Mouse (Mus musculus) liver, embryonic 14.5 days (tissue): ENCODE data around the gene Aip. TPM values are rescaled to one million over a fixed set of nuclear protein-coding genes. Genes with fewer than 3 reads are reported as not detected.

ENCODE experiments used
- ATAC-seq: fragments of 200-750 bp; cut with Nextera tagmentation; 2 replicates; pipeline ENCODE4 v1.8.0; 2017; ENCODE audit warnings: moderate number of reproducible peaks, mild to moderate bottlenecking, moderate library complexity; ENCODE audit not compliant: insufficient read depth
- DNase-seq, 3 experiments: peaks; one replicate each; pipeline ENCODE4 v3.0.0-alpha.2; 2012 to 2013; ENCODE audit warnings: low read depth in 3 of 3, low spot score in 3 of 3
- H3K27ac ChIP-seq: fragments of 300-500 bp; sonication (generic); 2 replicates; pipeline ENCODE4 v1.5.1; 2014; ENCODE audit warnings: moderate library complexity, mild to moderate bottlenecking, control low read depth, inconsistent platforms
- H3K27me3 ChIP-seq: fragments of 300-500 bp; sonication (generic); 2 replicates; pipeline ENCODE4 v1.6.1; 2014; ENCODE audit warnings: mild to moderate bottlenecking, low read length, moderate library complexity; ENCODE audit not compliant: control insufficient read depth, insufficient read depth
- H3K36me3 ChIP-seq: fragments of 300-500 bp; sonication (generic); replicated peaks from 2 replicates; pipeline ENCODE4 v1.6.1; 2014; ENCODE audit warnings: low read depth; ENCODE audit not compliant: control insufficient read depth, insufficient read depth
- H3K4me1 ChIP-seq, 2 experiments: fragments of 200-500 bp in 1 of 2; fragments of 300-500 bp in 1 of 2; sonication (generic) in 1 of 2; replicated peaks; 2 replicates each; pipeline ENCODE4 v1.6.1; 2012 to 2014; ENCODE audit warnings: antibody characterized with exemption in 1 of 2, inconsistent platforms in 1 of 2, low read length in 1 of 2; ENCODE audit not compliant: control insufficient read depth in 2 of 2, insufficient read depth in 2 of 2
- H3K4me2 ChIP-seq: fragments of 300-500 bp; sonication (generic); 2 replicates; pipeline ENCODE4 v1.6.1; 2014; ENCODE audit warnings: low read depth, mild to moderate bottlenecking, control low read depth, moderate library complexity
- H3K4me3 ChIP-seq, 2 experiments: fragments of 200-500 bp in 1 of 2; fragments of 300-500 bp in 1 of 2; sonication (generic) in 1 of 2; 2 replicates each; pipeline ENCODE4 v1.5.1; 2012 to 2014; ENCODE audit warnings: low read depth in 2 of 2, low read length in 2 of 2, mild to moderate bottlenecking in 2 of 2, control low read depth in 1 of 2, inconsistent platforms in 1 of 2, moderate library complexity in 1 of 2; ENCODE audit not compliant: insufficient read depth in 1 of 2
- H3K9ac ChIP-seq: fragments of 300-500 bp; sonication (generic); replicated peaks from 2 replicates; pipeline ENCODE4 v1.6.1; 2014; ENCODE audit warnings: mild to moderate bottlenecking, control low read depth, moderate library complexity
- H3K9me3 ChIP-seq: fragments of 300-500 bp; sonication (generic); 2 replicates; pipeline ENCODE4 v1.6.1; 2016; ENCODE audit warnings: low read length, mixed read lengths; ENCODE audit not compliant: control insufficient read depth
- CTCF ChIP-seq: IDR thresholded peaks from 2 replicates; pipeline ENCODE4 v1.5.1; 2016; ENCODE audit warnings: antibody characterized with exemption, low read depth, control low read depth
- EP300 ChIP-seq: IDR thresholded peaks from 2 replicates; pipeline ENCODE4 v1.6.1; 2016; ENCODE audit warnings: antibody characterized with exemption, low read depth
- WGBS: fragments of 180-500 bp; shearing (Covaris S2); extraction: QIAGEN DNeasy Blood & Tissue Kit; methylation state at CpG from one replicate; pipeline ENCODE4 v1.1.7; 2014; ENCODE audit not compliant: insufficient replicate concordance; 5-methylcytosine and 5-hydroxymethylcytosine counted together
- polyA plus RNA-seq, 2 experiments: library from polyadenylated mRNA; depleted of rRNA in 1 of 2; stranded (reverse) in 1 of 2; unstranded in 1 of 2; fragments of >200 nt; fragmentation: Nextera tagmentation in 1 of 2; extraction: Ambion mirVana in 1 of 2; gene quantifications; 2 replicates each; pipeline versions ENCODE4 v1.2.1 to v1.2.3; 2012 to 2014

Gene Aip
- polyA plus RNA-seq, 2 experiments, result 29.4 to 33.2 TPM

DNA sequence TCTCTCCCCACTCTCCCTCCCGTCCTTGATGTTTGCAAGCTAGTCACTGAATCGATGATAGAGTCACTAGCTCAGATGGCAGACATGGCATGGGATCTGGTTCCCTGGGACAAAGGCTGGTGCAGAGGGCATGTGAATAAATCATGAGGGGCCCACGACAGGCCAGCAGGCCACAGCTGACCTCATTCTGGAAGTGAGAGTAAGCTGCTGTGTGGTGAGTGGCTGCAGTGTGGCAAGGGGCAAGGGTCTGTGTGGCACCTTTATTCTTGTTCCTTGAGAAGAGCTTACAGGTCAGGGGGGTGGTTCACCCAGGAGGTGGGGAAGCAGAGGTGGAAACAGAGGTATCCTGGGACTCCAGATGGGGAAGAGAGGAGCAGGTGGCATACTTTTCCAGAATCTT lies 44.3 kb downstream of the Aip start, which contains the start of gene Cabp2:
Gene Cabp2, plus strand, starts transcription at position 185 of the 400 bp plus-strand sequence.
- Histone ChIP-seq H3K4me3 (no peak within 1 kb of the TSS; a peak in 1 of 4 replicates), H3K36me3 (no peaks in the 10 kb centered on the region), H3K4me2 (peak within 1 kb of the TSS; percentile 56), H3K4me1 (peaks cover 18 to 23% of the 10 kb centered on the region in 2 experiments), H3K9me3 (no peaks in the 10 kb centered on the region), H3K9ac (peak within 1 kb of the TSS; percentile 50), H3K27ac (peak within 1 kb of the TSS; percentile 49), H3K27me3 (no peaks in the 10 kb centered on the region)
- TF ChIP-seq CTCF (no peak), EP300 (no peak)
- DNase-seq (no peak), ATAC-seq (no peak)
- WGBS, result 51% methylated on average over 3 of the region's 3 CpGs

- no peaks in the 10 kb centered on the region for H3K36me3 ChIP-seq
- WGBS, result 38% methylated on average over 8 of the region's 8 CpGs
- DNase-seq, result peak in 1 of 3 experiments; percentile 57
- peak; percentile 90 for ATAC-seq
- H3K4me1 ChIP-seq, result peaks cover 18 to 23% of the 10 kb centered on the region in 2 experiments
- TF ChIP-seq CTCF (peak; percentile 69), EP300 (0 out of 2 replicates have a peak, but pooled peaks have one; percentile 32)
- peak overlapping the region; percentile 49 for H3K27ac ChIP-seq
- peak overlapping the region; percentile 50 for H3K9ac ChIP-seq
- no peaks in the 10 kb centered on the region for H3K9me3 ChIP-seq
- H3K27me3 ChIP-seq, result no peaks in the 10 kb centered on the region
- H3K4me3 ChIP-seq, result no peak overlapping the region; a peak in 1 of 4 replicates
- H3K4me2 ChIP-seq, result peak overlapping the region; percentile 56
Observed at GRCm38 (mm10) chr19:4080511-4081009, 45.1 kb downstream of the Aip start.

DNA sequence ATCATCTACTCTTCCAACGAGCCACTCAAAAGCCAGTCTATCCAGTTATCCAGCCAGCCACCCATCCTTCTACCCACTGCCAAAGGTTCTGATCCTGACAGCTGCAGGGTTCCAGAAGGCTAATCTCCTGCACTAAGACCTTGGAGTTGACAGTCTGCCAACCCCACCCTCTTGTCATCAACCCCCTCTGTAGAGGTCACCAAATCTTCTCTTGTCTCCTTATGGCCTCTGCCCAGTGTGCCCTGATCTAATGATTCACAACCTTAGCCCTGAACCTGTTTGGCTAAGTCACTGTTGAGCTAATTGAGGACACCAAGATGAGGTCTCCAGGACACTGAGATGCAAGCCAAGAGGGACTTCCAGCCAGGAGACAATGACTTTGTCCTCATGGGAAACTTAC lies 46.1 kb downstream of the Aip start:
- WGBS, result 52% methylated on average over 1 of the region's 1 CpGs

GRCm38 (mm10) chr19:4075531-4075930 lies 50.1 kb downstream of the Aip start:
- 54% methylated on average over 1 of the region's 1 CpGs for WGBS
- H3K4me3 ChIP-seq, result no peak overlapping the region
- H3K9me3 ChIP-seq, result no peaks in the 10 kb centered on the region
- TF ChIP-seq EP300, result no peak
- no peak for TF ChIP-seq CTCF
- peaks cover 12 to 19% of the 10 kb centered on the region in 2 experiments for H3K4me1 ChIP-seq
- H3K9ac ChIP-seq, result no peak overlapping the region
- no peak overlapping the region for H3K27ac ChIP-seq
- no peaks in the 10 kb centered on the region for H3K27me3 ChIP-seq
- H3K4me2 ChIP-seq, result no peak overlapping the region
- ATAC-seq, result no peak
- H3K36me3 ChIP-seq, result no peaks in the 10 kb centered on the region
- no peak for DNase-seq

More for the DNA sequence above, 46.1 kb downstream of the Aip start:
- Histone ChIP-seq H3K27ac (no peak overlapping the region; the same call in 1 of the 2 replicates), H3K9ac (no peak overlapping the region; the same call in 1 of the 2 replicates), H3K9me3 (no peaks in the 10 kb centered on the region), H3K27me3 (no peaks in the 10 kb centered on the region), H3K4me2 (no peak overlapping the region; the same call in 1 of the 2 replicates), H3K4me1 (peaks cover 18 to 23% of the 10 kb centered on the region in 2 experiments), H3K36me3 (no peaks in the 10 kb centered on the region), H3K4me3 (no peak overlapping the region)
- TF ChIP-seq CTCF (no peak), EP300 (no peak)
- ATAC-seq (no peak), DNase-seq (no peak)

DNA sequence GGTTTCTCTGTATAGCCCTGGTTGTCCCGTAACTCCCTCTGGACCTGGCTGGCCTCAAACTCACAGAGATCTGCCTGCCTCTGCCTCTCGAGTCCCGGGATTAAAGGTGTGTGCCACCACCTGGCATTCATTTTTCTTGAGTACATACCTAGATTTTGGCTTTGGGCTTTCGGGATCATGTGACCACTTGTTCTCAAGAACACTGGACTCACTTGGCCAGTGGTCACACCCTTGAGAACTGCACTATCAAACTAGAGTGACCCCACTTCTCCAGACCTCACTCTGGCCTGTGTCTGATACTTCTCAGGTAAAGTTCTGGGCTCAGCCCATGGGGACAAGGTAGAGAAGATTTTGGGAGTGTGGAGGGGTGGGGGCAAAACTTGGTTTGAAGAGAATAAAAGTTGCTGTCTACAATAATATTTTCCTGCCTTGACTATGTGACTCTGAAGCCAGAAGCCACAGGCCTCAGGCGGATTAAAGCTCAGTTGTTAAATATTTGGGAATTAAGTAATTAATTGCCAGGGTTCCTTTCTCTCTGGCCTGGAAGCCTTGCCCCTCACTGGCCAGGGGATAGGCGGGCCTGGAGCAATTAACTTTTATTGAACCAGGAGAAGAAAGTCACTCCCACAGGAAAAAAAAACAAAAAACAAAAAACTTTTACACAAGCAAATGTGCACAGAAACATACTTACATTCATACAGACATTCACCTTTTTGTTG lies 52.8 kb downstream of the Aip start:
- Histone ChIP-seq H3K4me1 (peaks cover 0 to 6% of the 10 kb centered on the region in 2 experiments; a peak in 1 of 4 replicates), H3K4me3 (no peak overlapping the region), H3K27ac (no peak overlapping the region), H3K36me3 (no peaks in the 10 kb centered on the region), H3K9me3 (no peaks in the 10 kb centered on the region), H3K9ac (no peak overlapping the region), H3K4me2 (no peak overlapping the region), H3K27me3 (no peaks in the 10 kb centered on the region)
- DNase-seq (no peak), ATAC-seq (no peak)
- TF ChIP-seq EP300 (no peak), CTCF (no peak)
- 62% methylated on average over 6 of the region's 6 CpGs for WGBS
